Mouse (Mus musculus) spleen, adult 2 months (tissue): ENCODE results near the gene Olfr1440.

ENCODE experiments used
- CTCF ChIP-seq: fragments of 200-500 bp; IDR thresholded peaks from 2 replicates; pipeline ENCODE4 v1.5.1; 2011; ENCODE audit warnings: mild to moderate bottlenecking, inconsistent platforms; ENCODE audit not compliant: insufficient read depth, insufficient read length, insufficient replicate concordance; ENCODE audit errors: extremely low read depth
- POLR2A ChIP-seq: fragments of 200-500 bp; IDR thresholded peaks from 2 replicates; pipeline ENCODE4 v1.6.1; 2011; ENCODE audit warnings: low read depth, low read length, inconsistent platforms

- TF ChIP-seq CTCF, result no peak
- TF ChIP-seq POLR2A, result no peak
Measured at GRCm38 (mm10) chr19:12435011-12435416, 47.9 kb downstream of the Olfr1440 start.
